Mouse (Mus musculus) cerebellum, adult 2 months (tissue): Measurements from ENCODE around the gene 1700020N01Rik. TPM values are rescaled to one million over a fixed set of nuclear protein-coding genes. Genes with fewer than 3 reads are reported as not detected.

ENCODE experiments used
- DNase-seq, 2 experiments: peaks; one replicate each; pipeline ENCODE4 v3.0.0; 2021
- H3K27ac ChIP-seq: fragments of 200-500 bp; 2 replicates; pipeline ENCODE4 v1.5.1; 2012; ENCODE audit warnings: low read length, control low read depth, inconsistent platforms; ENCODE audit not compliant: insufficient read depth
- H3K27me3 ChIP-seq: fragments of 200-500 bp; 2 replicates; pipeline ENCODE4 v1.6.1; 2012; ENCODE audit warnings: inconsistent platforms, mild to moderate bottlenecking, low read length, moderate library complexity; ENCODE audit not compliant: control insufficient read depth, insufficient read depth
- H3K4me1 ChIP-seq: fragments of 200-500 bp; 2 replicates; pipeline ENCODE4 v1.6.1; 2011; ENCODE audit warnings: low read length; ENCODE audit not compliant: control insufficient read depth, insufficient read depth
- H3K4me3 ChIP-seq: fragments of 200-500 bp; replicated peaks from 2 replicates; pipeline ENCODE3; 2011; ENCODE audit warnings: mild to moderate bottlenecking, low read depth, low read length, control low read depth; ENCODE audit not compliant: insufficient read depth
- CTCF ChIP-seq: fragments of 200-500 bp; IDR thresholded peaks from 2 replicates; pipeline ENCODE4 v1.5.1; 2011; ENCODE audit warnings: low read depth, mild to moderate bottlenecking, control low read depth, low read length, moderate library complexity, borderline replicate concordance; ENCODE audit not compliant: insufficient read depth
- POLR2A ChIP-seq: fragments of 200-500 bp; IDR thresholded peaks from 2 replicates; pipeline ENCODE4 v1.6.1; 2011; ENCODE audit warnings: low read length, control low read depth, borderline replicate concordance; ENCODE audit not compliant: insufficient read depth
- WGBS: fragments of 180-500 bp; shearing (Covaris S2); methylation state at CpG from one replicate; pipeline ENCODE4 v1.1.7; 2018; 5-methylcytosine and 5-hydroxymethylcytosine counted together
- polyA plus RNA-seq: library from polyadenylated mRNA; depleted of rRNA; stranded (reverse); fragments of >200 nt; gene quantifications from 2 replicates; pipeline ENCODE4 v1.2.3, GENCODE M21; 2012; rRNA removed

The 1700020N01Rik gene
- not detected in 2 replicates for polyA plus RNA-seq

GRCm38 (mm10) chr10:21592896-21593380, at the start of gene 1700020N01Rik:
1700020N01Rik (plus strand) TSS chr10:21593145.
- no peak within 1 kb of the TSS for H3K27ac ChIP-seq
- H3K4me1 ChIP-seq: peaks cover 4% of the 10 kb centered on the region; the same call in 1 of the 2 replicates
- H3K4me3 ChIP-seq: no peak within 1 kb of the TSS
- 95% methylated on average over 22 of the region's 22 CpGs for WGBS
- H3K27me3 ChIP-seq: no peaks in the 10 kb centered on the region
- TF ChIP-seq CTCF (no peak), POLR2A (no peak)
- no peak for DNase-seq

- no peak for DNase-seq
- Histone ChIP-seq H3K27me3 (no peaks in the 10 kb centered on the region; the same call in 1 of the 2 replicates), H3K27ac (no peak overlapping the region), H3K4me3 (no peak overlapping the region), H3K4me1 (no peaks in the 10 kb centered on the region)
- no peak for TF ChIP-seq CTCF
- no peak for TF ChIP-seq POLR2A
- WGBS: 81% methylated on average over 3 of the region's 3 CpGs
Observed at GRCm38 (mm10) chr10:21543576-21544278, 49.2 kb upstream of the 1700020N01Rik start.

- H3K27me3 ChIP-seq: no peaks in the 10 kb centered on the region; the same call in 1 of the 2 replicates
- H3K27ac ChIP-seq: no peak overlapping the region
- H3K4me1 ChIP-seq: no peaks in the 10 kb centered on the region
- DNase-seq: no peak
- WGBS: 99% methylated on average over 4 of the region's 4 CpGs
- no peak for TF ChIP-seq POLR2A
- no peak overlapping the region for H3K4me3 ChIP-seq
Observed at GRCm38 (mm10) chr10:21544721-21545120, 48.2 kb upstream of the 1700020N01Rik start.

DNA sequence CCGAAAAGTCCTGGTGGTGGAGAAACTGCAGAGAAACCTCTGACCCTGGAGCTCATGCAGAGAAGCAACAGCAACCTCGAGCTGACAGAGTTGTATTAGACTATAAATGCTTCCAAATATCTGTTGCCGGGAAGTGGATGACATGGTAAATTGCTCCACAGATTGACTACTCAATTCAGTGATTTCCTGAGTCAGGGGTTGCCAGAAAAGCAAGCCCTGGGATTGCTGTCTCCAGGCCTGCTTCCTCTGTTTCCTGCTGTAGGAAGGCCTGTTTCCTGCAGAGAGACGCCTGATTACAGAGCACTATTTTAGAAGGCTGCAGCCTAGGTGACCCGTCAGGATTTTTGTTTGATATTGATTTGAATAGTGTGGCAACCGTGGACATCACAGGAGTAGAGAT, 47.5 kb upstream of the 1700020N01Rik start:
- no peaks in the 10 kb centered on the region for H3K4me1 ChIP-seq
- no peaks in the 10 kb centered on the region; the same call in 1 of the 2 replicates for H3K27me3 ChIP-seq
- no peak for TF ChIP-seq CTCF
- TF ChIP-seq POLR2A: no peak
- H3K4me3 ChIP-seq: no peak overlapping the region
- no peak for DNase-seq
- no peak overlapping the region for H3K27ac ChIP-seq
- WGBS: 33% methylated on average over 6 of the region's 6 CpGs

- TF ChIP-seq POLR2A: no peak
- TF ChIP-seq CTCF: no peak
- 83% methylated on average over 9 of the region's 9 CpGs for WGBS
- no peaks in the 10 kb centered on the region for H3K4me1 ChIP-seq
- H3K27ac ChIP-seq: no peak overlapping the region
- H3K27me3 ChIP-seq: no peaks in the 10 kb centered on the region; the same call in 1 of the 2 replicates
- H3K4me3 ChIP-seq: no peak overlapping the region
- no peak for DNase-seq
Observed at GRCm38 (mm10) chr10:21548871-21549505, 44.0 kb upstream of the 1700020N01Rik start.

DNA sequence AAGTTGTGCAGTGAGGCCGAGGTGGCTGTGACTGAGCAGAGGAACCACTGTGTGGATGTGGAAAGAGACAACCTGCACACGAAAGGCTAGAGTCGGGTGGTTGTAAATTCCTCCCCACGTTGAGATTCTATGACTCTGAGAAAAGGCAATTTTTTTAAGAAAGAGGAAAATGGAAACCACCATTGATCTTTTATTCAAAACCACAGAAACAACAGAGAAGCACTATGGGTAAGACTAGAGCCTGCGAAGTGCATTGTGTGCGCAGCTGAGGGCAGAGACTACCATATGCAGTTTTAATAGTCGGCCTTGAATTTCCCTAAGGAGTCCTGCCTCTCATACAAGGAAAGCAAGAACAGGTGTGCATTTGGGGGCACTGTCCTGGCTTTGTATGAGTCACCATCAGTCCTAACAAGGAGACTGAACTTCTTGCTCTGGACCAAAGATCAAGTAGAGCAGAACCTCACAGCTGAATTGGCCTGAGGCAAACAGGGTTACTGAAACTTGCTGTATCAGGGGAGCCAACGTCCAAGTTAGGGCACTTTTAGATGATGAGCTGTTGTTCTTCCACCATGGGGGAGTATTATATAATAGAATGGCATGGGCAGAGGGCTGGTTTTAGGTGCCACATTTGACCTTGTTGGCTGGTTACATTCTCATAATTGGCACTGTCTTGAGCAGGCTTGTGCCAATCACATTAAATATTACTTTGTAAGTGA, 39.8 kb upstream of the 1700020N01Rik start:
- H3K4me1 ChIP-seq: no peaks in the 10 kb centered on the region
- H3K27me3 ChIP-seq: no peaks in the 10 kb centered on the region
- DNase-seq: no peak
- 80% methylated on average over 8 of the region's 8 CpGs for WGBS
- no peak overlapping the region for H3K27ac ChIP-seq
- TF ChIP-seq POLR2A (no peak), CTCF (no peak)
- no peak overlapping the region for H3K4me3 ChIP-seq

DNA sequence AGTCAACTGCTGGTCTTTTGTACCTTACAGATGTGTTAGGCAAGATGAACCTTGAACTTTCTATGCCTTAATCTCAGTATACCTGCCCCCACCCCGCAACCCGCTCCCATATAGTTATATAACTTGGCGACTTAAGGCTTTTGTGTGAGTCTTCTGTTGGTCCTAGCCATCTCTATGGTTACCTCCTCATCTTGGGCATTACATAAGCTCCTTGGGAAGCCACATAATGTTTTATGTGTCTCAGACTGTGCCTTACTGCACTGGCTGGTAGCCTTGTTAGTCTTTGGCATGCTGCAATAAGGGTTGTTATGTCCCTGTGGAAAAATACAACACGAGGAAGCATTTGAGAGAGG, 39.3 kb upstream of the 1700020N01Rik start:
- TF ChIP-seq CTCF (no peak), POLR2A (no peak)
- WGBS: 87% methylated on average over 4 of the region's 4 CpGs
- no peak for DNase-seq
- no peak overlapping the region for H3K4me3 ChIP-seq
- no peaks in the 10 kb centered on the region for H3K4me1 ChIP-seq
- H3K27ac ChIP-seq: no peak overlapping the region
- H3K27me3 ChIP-seq: no peaks in the 10 kb centered on the region
